Mouse (Mus musculus): ENCODE data around the gene Gls. TPM values are rescaled to one million over a fixed set of nuclear protein-coding genes. Genes with fewer than 3 reads are reported as not detected.

Gls gene
- 17.4 and 21.0 TPM in 2 replicates for polyA plus RNA-seq (2012; rRNA removed)

DNA sequence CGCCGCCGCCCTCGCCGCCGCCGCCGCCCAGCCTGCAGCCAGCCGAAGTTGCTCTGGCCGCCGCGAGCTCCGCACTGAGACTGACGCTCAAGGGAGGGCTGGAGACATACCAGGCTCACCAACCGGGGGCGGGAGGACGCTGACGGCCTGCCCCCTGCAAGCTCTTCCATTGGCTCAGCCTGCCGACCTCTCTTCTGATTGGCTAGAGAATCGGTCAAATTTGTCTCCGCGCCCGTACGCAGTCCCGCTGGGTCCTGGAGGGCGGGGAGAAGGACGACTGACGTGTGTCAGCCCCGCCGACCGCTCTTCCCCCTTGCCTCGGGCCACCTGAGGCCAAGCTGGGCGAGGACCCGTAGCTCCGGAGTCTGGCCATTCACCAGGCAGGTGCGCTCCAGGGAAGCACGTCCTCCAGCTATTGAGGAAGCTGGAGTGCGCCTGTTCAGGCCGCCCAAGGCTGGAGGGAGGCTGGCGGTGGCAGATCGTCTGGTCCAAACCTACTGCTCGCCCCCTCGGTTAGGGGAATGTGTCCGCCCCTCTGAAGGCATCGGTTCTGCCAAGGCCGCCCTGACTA lies at the start of gene Gls:
Gene Gls (minus strand): TSS at position 90 of the 571 bp plus-strand sequence.

GRCm38 (mm10) chr1:52118860-52119591 lies 114.0 kb downstream of the Gls start, which contains the start of gene Stat1:
Stat1 (plus strand) TSS chr1:52119440.

Other genes starting within 250 kb of the Gls start
- 0.38 and 0.83 TPM in 2 replicates for gene Stat4, start 246.1 kb downstream of the Gls start, polyA plus RNA-seq (2012; rRNA removed)
- 10.9 and 14.8 TPM in 2 replicates for gene Stat1, start 113.8 kb downstream of the Gls start, polyA plus RNA-seq (2012; rRNA removed)

Measured in liver, embryonic 14 days (tissue).